Mouse (Mus musculus) brain, adult 2 months (tissue): ENCODE data around the gene Armc12.

Source experiments
- DNase-seq: peaks from one replicate; pipeline ENCODE4 v3.0.0; 2011; ENCODE audit warnings: low read depth, low spot score

Gene Armc12

DNA sequence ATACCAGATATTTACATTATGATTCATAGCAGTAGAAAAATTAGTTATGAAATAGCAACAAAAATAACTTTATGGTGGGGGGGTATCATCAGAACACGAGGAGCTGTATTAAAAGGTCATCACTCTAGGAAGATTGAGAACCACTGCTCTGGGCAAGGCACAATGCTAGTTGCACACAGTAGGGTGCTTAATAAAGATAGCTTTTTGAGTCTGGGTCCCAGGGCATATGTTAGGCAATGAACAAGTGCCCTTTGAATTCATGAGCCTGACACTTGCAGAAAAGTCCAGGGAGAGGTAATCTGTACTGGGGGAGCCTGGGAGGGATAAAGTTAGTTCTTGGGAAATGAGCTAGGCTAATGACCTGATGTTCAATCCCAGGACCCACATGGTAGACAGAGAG, 17.3 kb upstream of the Armc12 start:
- no peak for DNase-seq

DNA sequence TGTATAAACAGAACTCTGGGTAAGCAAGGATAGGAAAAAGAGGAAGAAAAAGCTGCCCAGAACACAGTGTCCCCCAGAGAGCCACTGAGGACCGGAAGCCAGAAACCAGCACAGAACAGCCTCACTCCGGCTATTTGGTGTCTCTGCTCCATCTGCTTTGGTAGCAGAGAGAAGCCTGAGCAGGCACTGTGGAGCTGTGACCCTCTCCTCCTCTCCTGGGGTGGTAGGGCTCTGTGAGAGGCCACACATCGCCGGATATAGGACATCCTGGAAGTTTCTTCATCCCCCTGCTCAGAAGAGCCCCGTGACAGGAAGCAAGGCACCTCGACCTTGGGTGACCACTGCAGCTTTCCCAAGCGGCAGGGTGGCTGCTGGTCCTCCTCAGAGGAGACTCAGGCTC, 16.8 kb upstream of the Armc12 start:
- no peak for DNase-seq

DNA sequence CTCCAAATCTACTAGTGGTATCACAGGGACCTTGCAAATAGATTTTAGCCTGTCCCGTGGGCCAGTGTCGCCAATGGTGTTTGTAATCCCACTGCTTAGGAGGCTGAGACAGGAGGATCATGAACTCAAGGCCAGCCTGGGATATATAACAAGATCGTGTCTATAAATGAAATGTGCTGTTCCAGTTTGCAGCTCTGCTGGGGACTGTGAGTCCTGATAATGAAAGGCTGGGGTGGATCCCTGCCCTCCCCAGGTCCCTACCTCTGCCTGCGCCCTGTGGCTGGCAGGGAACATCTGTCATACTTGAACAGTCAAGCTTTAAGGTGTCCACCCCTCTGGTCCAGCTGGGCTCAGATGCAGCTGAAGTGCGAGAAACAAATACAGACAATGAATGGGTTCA, 16.1 kb upstream of the Armc12 start:
- no peak for DNase-seq

DNA sequence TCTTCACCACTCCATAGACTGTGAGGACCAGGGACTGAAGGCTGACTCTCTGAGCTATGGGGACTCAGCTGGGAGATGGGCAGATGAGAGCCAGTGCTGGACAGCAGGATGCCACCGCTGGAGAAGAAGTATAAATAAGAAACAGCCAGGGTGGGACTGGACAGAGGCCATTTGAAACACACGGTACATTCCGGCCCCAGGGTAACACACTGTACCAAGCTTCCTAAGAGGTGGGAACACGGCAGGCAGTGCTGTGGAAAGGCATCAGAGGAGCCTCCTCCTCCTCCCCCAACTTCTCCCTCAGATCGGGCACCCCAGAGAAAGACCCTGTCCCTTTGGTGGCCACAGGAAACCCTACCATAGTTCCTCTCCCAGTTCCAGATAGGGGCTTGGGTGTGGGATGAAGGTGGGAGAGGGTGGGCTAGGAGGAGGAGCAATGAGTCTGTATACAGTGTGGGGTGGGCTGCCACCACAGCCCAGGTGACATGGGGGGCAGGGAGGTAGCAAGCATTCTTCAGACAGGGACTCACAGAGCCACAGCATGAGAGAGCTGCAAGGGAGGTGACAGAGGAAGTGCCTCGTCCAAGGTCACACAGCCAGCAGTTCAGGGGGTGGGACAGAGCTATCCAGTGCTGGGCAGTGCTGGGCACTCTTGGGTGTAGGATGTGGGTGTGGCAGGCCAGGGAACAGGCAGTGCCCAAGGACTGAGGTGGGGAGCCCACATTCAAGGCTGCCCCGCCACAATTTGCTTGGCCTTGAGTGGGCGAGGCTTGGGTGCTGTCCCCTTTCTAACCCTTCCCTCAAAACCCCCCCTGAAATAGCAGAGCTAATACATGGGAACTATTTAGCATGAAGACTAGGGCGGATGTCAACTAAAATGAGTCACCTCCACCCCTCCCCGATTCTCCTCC, 14.9 kb upstream of the Armc12 start:
- DNase-seq = peak; percentile 12

DNA sequence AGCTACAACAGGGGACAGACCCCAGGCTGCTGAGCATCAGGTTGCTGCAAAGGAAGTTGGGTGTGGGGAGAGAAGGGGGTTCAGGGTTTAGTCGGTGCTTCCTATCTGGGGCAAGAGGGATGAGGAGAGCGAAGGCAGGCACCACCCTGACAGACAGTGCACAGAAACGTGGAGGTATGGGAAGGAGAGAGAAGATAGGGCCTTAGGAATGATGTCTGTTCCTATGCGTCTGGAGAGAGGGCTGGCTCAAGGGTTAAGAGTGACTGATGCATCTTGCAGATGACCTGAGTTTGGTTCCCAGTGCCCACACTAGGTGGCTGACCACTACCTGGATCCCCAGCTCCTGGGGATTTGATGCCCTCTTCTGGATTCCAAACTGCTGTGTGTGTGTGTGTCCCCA, 13.7 kb upstream of the Armc12 start:
- no peak for DNase-seq

DNA sequence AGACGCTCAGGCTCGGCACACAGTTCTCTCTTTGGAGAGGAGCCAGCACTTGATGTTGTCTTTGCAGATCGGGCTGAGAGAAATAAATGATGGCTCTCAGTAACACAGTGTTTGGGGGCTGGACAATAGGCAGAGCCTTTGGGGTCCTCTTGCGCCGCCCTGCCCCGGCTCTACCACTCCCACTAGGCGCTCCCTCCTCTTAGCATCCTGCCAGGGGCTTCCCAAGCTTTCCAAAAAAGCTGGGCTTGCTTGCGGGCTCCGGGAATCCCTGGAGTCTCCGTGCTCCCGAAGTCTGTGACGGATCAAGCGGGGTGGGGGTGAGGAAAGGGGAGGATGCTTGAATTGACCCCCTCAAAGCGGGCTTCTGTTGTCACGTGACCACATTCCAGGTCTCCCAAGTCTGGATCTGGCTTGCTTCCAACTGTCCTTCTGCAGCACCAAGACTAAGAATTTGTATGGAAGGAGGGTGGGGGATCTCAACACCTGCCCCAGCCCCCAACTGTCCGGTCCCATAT, 13.1 kb upstream of the Armc12 start, which contains the start of gene Fkbp5:
Gene Fkbp5 (minus strand): TSS at position 87 of the 515 bp plus-strand sequence.
- DNase-seq = peak; percentile 74

DNA sequence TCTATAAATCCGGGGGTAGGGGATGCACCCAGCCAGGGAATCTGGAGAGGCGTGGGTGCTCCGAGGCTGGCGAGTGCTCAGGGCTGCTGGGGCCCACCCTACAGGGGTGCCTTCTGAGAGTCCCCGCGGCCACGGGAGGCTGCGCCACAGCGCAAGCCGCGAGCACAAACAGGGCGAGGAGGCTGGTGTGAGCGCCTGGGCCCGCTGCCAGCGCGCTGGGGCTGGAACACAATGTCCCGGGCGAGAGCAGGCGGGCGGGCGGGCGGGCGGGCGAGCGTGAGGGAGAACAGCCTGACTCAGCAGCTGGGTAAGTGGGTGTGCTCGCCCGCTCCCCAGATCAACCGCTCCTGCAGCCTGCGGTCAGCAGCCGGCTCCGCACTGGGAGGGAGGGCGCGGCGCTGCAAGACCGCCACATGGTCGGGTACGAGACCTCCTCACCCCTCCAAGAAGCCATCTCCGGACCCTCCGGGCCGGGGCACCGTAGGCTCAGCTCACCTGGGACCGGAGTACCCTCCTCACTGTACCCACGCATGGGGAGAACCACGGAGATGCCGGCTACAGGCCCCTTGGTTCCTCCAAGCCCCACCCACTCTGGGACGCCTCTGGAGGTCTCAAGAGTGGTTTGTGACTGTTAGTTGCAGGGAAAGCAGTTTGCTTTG, 12.5 kb upstream of the Armc12 start:
- peak; percentile 93 for DNase-seq

DNA sequence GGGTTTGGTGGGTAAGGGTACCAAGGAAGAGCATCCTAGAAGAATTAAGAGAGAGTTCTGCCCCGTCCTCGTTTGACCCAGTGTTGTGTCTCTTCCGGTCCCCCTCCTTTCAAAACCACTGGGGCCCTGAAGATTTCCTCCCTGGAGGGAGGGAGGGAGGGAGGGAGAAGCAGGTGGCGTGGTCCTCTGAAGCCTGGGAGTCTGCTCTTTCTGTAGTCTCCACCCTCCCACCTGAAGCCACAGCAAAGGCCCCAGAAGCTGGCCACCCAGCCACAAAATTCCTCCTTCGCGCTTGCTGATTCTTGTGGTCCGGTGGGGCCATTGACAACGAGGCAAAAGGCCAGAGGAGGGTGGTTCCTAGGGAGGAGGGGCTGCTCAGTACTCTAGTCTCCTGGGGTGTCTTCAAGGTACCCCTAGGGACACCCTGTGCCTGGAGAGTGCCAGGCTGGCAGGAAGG, 12.0 kb upstream of the Armc12 start:
- peak; percentile 35 for DNase-seq

DNA sequence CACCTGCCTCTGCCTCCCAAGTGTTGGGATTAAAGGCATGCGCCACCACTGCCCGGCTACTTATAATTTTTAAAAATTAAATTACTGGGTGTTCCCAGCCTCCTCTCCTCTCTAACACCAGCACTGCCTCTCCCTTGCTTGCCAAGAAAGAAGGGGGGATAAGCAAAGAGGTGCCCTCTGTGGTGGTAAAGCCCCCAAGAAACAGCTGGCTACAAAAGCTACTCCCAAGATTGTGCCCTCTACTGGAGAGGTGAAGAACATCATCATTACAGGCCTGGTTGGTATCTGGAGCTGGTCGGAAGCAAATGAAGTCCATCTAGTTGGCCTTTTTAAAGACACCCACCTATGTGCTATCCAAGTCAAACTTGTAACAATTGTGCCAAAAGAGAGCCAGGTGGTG, 10.8 kb upstream of the Armc12 start:
- DNase-seq = peak; percentile 15

DNA sequence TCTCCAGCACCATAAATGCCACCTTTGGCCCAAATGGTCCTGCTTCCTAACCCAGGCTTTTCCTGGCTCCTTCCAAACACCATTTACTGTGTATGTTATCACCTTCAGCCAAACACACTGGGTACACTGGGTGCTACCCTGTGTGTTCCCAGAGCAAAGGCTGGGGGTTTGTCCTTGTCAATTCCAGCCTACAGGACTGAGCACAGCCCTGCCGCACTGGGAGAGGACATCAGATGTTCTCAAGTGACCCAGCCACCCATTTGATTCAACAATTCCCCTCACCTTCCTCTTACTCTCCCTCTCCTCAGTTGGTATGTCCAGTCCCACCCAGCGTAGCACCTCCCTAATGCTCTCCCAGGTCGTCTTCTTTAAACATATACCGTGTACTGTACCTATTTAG, 10.0 kb upstream of the Armc12 start:
- no peak for DNase-seq

DNA sequence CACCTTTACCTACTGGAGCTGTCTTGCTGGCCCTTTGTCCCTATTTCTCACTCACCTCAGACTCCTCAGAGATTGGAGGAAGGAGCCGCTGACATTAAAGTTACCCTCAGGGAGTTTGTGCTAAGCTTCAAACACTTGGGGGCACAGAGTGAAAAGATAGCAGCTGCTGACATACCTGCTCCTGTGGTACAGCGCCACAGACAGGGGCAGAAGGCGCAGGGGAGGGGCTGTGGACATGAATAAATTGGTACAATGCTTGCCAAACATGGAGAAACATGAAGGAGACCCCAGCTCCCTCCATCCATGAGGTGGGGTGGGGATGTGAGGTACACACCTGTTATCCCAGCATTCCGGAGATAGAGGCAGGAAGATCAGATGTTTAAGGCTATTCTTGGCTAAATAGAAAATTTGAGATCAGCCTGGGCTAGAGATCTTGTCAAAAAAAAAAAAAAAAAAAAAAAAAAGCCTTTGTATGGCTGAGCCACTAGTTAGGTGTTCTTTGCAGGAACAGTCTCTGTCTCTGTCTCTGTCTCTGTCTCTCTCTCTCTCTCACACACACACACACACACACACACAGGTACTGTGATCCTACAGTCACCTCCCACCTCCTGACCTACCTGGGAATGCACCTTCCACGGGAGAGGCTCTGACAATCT, 9.4 kb upstream of the Armc12 start:
- DNase-seq = peak; percentile 17

DNA sequence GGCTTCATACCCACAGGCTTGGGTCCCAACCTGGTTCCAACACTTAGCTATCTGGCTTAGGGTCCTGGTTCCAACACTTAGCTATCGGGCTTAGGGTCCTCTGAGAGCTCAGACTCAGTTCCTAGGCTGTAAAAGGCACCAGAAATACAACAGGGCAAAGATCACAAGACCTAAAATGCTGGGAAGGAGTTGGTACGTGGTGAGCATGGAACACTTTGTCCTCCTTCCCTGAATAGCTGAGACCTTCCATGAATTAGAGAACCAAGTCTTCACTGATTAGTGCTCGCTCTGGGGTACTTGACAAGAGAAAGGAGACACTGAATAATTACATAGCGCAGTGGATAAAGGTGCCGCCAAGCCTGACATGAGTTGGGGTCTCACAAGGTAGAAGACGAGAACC, 8.7 kb upstream of the Armc12 start:
- DNase-seq = peak; percentile 11

DNA sequence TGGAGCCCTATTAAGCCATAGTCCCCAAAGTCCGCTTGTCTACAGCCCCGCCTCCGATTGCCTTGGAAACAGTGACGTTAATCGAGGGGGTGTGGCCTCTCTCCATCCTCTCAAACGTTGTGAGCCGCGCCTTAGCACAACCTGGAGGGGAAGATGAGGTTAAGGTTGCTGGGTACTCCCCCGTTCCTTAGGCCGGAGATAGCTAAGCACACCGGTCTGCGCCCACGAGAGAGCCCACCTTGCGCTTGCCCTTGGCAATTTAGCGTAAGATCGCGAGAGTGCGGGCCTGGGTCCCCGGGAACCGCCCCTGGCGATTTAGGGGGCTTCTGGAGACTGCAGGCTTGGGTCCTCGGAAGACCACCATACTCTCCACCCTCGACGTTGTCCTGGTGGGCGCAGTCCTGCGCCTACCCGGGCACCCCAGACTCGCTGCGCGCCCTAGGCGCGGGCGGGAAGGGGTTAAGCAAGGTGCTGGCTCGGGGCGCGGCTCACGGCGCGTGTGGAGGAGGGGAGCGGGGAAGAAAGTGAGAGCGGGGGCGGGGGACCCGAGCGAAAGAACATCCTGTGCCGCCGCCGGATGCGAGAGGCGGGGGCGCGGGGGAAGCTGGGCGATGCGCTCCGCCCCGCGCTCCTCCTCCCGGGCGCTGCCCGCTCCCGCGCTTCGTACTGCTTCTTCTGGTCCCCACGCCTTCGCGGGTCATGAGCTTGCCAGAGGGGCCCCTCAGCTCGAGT, 7.8 kb upstream of the Armc12 start:
- peak; percentile 98 for DNase-seq

DNA sequence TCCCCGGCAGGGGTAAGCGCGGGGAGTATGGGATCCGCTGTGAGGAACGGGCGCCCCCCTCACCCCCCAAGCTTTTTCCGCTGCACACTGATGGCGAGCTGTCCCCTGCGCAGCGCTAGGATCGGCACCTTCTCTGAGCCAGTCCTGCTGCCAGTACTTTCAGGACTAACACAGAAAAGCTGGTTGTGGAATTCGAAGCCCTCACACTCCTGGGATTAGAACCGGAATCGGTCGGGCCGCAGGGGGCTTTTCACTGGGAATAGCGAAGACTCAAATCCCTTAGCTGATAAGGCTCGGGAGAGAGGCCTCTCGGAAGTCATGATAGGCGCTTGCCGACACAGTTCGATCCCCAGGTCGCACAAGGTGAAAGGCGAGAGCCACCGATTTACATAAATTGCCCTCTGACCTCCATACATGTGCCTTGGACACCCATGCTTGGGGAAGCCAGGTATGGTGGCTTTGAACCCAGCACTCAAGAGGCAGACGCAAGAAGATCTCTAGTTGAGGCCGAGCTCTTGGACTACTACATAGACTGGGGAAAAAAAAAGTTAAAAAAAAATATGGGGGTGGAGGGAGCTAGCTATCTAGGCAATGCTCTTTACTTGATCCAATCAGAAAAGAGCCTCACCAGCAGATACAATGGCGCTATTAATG, 7.1 kb upstream of the Armc12 start:
- peak; percentile 41 for DNase-seq

DNA sequence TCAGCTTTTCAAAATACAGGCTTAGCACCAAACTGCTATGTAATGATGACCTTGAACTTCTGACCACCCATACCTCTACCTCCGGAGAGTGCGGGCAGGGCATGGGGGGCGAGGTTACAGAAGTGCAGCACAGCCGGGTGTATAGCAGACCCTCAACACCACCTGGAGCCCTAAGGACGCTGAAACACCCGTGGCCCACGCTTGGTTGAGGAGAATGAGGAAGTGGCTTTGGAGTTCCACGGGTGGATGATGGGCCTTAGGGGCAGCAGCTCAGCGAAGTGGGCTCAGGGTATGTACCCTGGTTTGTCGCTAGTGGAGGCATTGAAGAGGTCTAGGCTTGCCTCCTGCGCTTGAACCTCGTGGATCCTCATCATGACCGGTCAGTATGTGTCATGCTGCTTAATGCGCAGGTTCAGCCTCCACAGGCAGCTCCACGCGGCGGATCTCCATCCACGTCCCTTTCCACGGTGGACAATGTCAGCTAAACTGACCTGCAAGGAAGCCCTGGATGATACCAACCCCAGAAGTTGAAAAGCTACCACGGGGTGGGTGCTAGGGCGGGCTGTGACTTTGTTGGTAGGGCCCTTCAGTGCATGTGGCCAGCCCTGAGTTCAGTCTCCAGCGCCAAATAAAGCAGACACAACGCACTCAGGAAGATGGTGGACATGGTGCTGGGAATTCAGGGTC, 6.5 kb upstream of the Armc12 start:
- no peak for DNase-seq

DNA sequence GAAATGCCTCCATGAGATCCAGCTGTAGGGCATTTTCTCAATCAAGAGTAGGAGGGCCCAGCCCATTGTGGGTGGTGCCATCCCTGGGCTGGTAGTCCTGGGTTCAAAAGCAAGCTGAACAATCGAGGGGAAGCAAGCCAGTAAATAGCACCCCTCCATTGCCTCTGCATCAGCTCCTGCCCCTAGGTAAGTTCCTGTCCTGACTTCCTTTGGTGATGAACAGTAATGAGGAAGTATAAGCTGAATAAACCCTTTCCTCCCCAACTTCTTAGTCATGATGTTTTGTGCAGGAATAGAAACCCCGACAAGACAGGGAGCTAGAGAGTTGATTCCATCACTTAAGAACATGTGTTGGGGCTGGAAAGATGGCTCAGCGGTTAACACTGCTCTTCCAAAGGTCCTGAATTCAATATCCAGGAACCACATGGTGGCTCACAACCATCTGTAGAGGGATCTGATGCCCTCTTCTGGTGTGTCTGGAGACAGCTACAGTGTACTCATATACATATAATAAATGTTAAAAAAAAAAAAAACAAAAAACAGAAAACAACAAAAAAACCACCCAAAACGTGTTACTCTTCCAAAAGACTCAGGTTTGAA, 5.7 kb upstream of the Armc12 start:
- DNase-seq = no peak

DNA sequence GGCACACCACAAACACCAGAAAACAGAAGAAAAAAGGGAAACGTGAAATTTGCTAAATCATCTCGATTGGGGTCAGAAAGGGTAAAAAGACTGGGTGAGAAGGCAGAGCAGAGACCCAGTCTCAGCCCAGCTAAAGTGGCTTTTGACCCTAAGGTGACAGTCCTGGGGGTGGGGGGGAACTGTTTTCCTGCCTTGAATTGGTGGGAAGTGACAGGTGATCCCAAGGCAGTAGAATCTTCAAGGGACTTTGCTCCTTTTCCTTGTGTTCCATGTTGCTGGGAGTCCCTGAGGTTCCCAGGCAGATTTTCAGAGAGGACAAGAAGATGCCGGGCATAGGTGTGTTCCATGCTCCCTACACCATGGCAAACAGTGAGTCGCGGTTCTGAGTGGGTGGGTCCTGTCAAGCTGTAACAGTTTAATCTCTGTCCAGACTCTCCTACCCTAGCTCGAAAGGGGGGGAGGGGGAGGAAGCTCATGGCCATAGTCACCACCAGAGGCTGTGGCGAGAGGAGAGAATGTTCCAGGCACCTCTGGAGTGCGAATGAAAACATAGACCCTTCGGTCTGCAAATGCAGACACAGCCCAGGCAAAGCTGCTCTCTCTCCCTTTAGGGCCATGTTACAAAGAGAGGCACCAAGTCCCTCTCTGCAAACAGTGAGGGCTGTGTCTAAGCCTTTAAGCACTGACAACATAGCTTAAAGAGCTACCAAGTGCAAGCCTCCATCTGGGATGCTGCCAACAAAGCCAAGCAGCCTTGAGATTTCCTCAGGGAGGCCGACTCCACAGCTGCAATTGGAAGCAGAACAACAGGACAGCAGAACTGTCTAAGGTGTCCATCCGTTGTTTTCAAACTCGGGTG, 3.2 kb upstream of the Armc12 start:
- DNase-seq = no peak

DNA sequence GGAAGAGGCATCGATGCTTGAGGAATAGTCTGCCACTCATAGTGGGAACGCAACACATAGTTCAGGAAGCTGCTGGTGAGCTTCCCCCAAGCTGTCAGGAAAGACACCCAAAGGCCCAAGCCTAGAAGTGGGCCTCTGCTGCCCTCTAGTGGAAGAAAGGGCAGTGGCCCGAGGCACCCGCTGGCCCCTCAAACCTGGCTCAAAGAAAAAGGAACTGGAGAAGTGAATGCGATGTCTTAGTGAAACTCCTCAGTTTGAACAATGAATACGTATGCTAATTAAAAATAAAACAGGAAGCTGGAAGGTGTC, 2.6 kb upstream of the Armc12 start:
- DNase-seq = peak; percentile 84

DNA sequence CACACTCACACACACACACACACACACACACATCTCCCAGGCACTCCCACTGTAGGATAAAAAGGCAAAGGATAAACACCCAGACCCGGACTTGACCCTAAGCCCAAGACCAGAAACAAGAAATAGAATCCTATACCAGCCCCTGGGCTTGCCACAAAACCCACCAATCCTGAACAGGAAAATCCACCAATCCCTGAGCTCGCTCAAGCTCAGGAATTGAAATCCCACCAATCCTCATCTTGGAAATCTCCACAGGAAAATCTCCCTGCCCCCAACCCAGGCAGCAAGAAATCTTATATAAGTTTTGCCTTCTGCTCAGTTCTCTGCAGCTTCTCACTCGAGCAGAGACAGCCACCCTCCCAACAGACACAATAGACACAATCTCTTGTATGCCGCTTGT, 1.5 kb upstream of the Armc12 start:
- no peak for DNase-seq
